Mouse (Mus musculus) heart, adult 18-20 months (tissue): Measurements from ENCODE around the gene Srprb. TPM values are rescaled to one million over a fixed set of nuclear protein-coding genes. Genes with fewer than 3 reads are reported as not detected.
"Not testable (repeated sequence)": the region's sequence is repeated elsewhere in the genome, so short reads cannot be mapped to it uniquely, and the experiment has no call there.

ENCODE experiments used
- DNase-seq, 2 experiments: peaks; one replicate each; pipeline ENCODE4 v3.0.0; 2021 to 2022; ENCODE audit warnings: mixed read lengths in 1 of 2
- total RNA-seq, 2 experiments: library from RNA; stranded (reverse); gene quantifications; 2 replicates each; pipeline ENCODE4 v1.2.3; 2021

Gene Srprb
- total RNA-seq, 2 experiments from 2014 or later, result 19.3 to 23.4 TPM

GRCm38 (mm10) chr9:103212654-103213420 is 10.9 kb upstream of the Srprb start:
- DNase-seq, result no peak

- DNase-seq, result no peak
Observed at GRCm38 (mm10) chr9:103208802-103209423, 7.0 kb upstream of the Srprb start.

- DNase-seq, result peak; percentile 75 to 82
Observed at GRCm38 (mm10) chr9:103207846-103208245, 5.9 kb upstream of the Srprb start.

- DNase-seq, result no peak
Observed at GRCm38 (mm10) chr9:103205786-103206185, 3.8 kb upstream of the Srprb start.

- no peak for DNase-seq
Observed at GRCm38 (mm10) chr9:103188416-103188815, 13.5 kb downstream of the Srprb start.

- DNase-seq, result peak; percentile 24 to 37
Observed at GRCm38 (mm10) chr9:103186747-103187146, 15.2 kb downstream of the Srprb start.

GRCm38 (mm10) chr9:103185946-103186345 is 16.0 kb downstream of the Srprb start:
- DNase-seq, result no peak

- DNase-seq, result no peak
Observed at GRCm38 (mm10) chr9:103184855-103185254, 17.1 kb downstream of the Srprb start.

GRCm38 (mm10) chr9:103181886-103182285 is 20.1 kb downstream of the Srprb start:
- no peak for DNase-seq

- DNase-seq, result peak; percentile 78 to 84
Observed at GRCm38 (mm10) chr9:103180807-103181565, 21.0 kb downstream of the Srprb start.

GRCm38 (mm10) chr9:103180303-103180702 is 21.6 kb downstream of the Srprb start:
- DNase-seq, result peak; percentile 76 to 77

GRCm38 (mm10) chr9:103175692-103176091 is 26.2 kb downstream of the Srprb start:
- DNase-seq, result no peak

GRCm38 (mm10) chr9:103174771-103175519 is 27.0 kb downstream of the Srprb start:
- DNase-seq, result peak; percentile 20 to 42

- no peak for DNase-seq
Observed at GRCm38 (mm10) chr9:103168771-103169170, 33.2 kb downstream of the Srprb start.

GRCm38 (mm10) chr9:103168046-103168445 is 33.9 kb downstream of the Srprb start:
- DNase-seq, result no peak

- no peak for DNase-seq
Observed at GRCm38 (mm10) chr9:103163806-103164205, 38.1 kb downstream of the Srprb start.

GRCm38 (mm10) chr9:103155158-103155557 is 46.8 kb downstream of the Srprb start:
- not testable (repeated sequence) for DNase-seq

GRCm38 (mm10) chr9:103154568-103154967 is 47.4 kb downstream of the Srprb start:
- DNase-seq, result no peak

- no peak for DNase-seq
Observed at GRCm38 (mm10) chr9:103153286-103153685, 48.7 kb downstream of the Srprb start.

- no peak for DNase-seq
Observed at GRCm38 (mm10) chr9:103149074-103149799, 52.7 kb downstream of the Srprb start.

- no peak for DNase-seq
Observed at GRCm38 (mm10) chr9:103147103-103147502, 54.8 kb downstream of the Srprb start.
